Mouse (Mus musculus): ENCODE measurements around the gene Gm17606.
A peak's percentile ranks its signal among the peaks of the same experiment; 100 is the strongest.

Gene Gm17606

GRCm38 (mm10) chr14:54669381-54669780 lies 28.6 kb downstream of the Gm17606 start:
- DNase-seq: peak; percentile 42

DNA sequence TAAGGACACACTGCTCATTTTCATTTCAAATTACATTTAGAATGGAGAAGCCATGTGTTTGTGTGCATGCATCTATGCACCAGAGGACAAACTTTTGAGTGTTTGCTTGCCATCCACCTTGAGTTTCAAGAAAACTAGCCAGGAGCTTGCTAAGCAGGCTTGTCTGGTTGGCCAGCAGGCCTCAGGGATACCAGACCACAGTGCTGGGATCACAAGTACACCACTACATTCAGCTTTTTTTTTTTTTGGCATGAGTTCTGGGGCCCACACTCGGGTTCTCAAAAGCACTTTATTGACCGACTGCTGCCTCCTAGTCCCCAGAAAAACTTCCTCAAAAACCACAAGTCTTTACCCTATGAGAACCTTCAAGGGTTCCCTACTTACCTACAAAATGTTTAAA lies 33.6 kb downstream of the Gm17606 start:
- DNase-seq: no peak

DNA sequence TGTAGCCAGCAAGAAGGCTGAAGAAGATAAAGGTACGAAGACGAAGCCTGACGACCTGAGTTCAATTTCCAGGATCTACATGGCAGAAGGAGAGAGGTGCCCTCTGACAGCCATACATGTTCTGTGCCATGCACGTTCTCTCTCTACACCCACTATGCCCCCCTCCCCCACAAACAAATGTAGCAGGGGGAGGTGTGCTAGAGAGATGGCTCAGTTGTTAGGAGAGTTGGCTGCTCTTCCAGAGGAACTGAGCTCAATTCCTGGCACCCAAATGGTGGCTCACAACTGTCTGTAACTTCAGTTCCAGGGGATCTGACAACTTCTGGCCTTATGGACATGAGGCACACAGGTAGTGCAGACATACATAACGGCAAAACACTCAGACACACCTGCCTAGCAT lies 35.5 kb downstream of the Gm17606 start:
- DNase-seq: no peak

DNA sequence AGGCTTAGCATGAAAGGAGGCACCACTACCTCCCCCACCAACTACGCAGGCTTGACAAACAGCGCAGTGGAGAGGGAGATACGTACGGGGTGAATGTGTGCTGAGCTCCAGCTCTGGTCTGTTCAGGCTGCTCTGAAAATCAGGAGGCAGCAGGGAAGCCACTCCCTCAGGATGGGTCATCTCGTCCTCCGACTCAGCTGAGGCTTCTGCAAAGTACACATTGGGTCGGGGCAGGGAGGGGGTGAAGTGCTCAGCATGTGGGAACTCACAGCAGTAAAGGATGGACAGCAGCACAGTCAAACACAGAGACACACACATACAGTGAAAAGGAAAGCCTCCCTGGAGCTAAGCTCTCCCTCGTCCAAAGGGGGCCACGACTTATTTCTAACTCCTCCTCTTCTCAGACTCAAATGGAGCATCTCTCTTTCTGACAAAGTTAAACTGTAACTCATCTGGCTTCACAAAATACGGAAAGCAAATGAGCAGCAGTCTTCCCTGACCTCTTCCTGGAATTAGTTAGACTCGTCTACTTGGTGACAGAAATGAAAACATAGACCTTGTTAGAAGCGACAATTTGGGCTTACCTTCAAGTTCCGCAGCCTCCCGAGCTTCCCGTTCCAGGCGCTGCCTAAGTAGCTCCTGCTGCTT lies 38.0 kb downstream of the Gm17606 start:
- no peak for DNase-seq

- no peak for DNase-seq
These were observed 41.6 kb downstream of the Gm17606 start for GRCm38 (mm10) chr14:54682396-54682795.

- no peak for DNase-seq
These were observed 44.7 kb downstream of the Gm17606 start for GRCm38 (mm10) chr14:54685471-54685870.

DNA sequence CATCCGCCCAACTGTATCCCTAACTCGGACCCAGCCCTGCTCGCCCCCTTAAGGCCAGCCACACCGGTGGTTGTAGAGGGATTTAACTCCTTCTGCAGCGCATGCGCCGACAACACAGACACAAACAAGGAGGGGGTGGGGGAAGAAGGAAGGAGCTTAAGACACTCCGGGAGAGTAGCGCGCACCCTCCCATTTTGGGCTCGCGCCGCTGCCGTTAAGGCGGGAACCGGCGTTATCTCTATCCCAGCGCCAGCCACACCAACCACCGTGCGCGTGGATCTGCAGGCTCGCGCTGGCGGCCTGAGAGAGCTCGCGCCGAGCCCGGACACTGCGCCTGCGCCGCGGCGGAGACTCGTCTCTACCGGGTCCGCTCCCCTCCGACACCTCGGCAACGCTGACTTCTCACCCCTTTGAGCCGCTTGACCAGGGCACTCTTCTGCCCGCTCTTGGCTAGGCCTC lies 45.3 kb downstream of the Gm17606 start, which contains the start of gene 1700123O20Rik:
Gene 1700123O20Rik, plus strand, starts transcription at position 154 of the 459 bp plus-strand sequence.
- peak; percentile 93 for DNase-seq

- DNase-seq: peak; percentile 99
These were observed 45.9 kb downstream of the Gm17606 start, which contains the start of gene Acin1 for GRCm38 (mm10) chr14:54686522-54687143. Gene Acin1 (minus strand): TSS chr14:54686931.

DNA sequence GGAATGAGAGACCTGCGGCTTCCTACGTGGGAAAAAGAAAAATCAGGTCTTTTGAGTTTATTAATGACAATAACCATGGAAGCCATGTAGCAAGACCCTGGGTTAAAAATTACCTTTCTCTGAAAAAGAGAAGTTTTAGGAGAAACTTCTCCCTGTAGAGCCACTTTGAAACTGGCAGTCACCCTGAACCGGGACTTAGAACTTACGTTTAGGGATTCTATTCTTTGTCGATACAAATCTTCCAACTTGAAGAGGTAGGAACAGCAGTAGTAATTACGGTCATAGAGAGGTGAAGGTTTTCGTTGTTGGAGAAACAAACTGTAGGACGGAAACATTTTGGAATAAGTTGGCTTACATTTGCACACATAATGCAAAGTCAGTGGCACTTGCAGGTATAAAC lies 46.5 kb downstream of the Gm17606 start:
- peak; percentile 10 for DNase-seq

GRCm38 (mm10) chr14:54695042-54695441 lies 54.3 kb downstream of the Gm17606 start:
- no peak for DNase-seq

GRCm38 (mm10) chr14:54696752-54697151 lies 56.0 kb downstream of the Gm17606 start:
- no peak for DNase-seq
